Mouse (Mus musculus) CH12.LX (cell line): ENCODE data around the gene Zfp787.

Experiments used
- CTCF ChIP-seq, 2 experiments: IDR thresholded peaks in 1 of 2; conservative IDR thresholded peaks in 1 of 2; 2 replicates each; pipeline ENCODE4 v1.5.1; 2011 to 2012; ENCODE audit warnings: low read depth in 2 of 2, low read length in 2 of 2, improper control_type of control experiment in 1 of 2, inconsistent platforms in 1 of 2, mild to moderate bottlenecking in 1 of 2, moderate library complexity in 1 of 2
- E2F4 ChIP-seq: IDR thresholded peaks from 2 replicates; pipeline ENCODE4 v1.6.1; 2011; ENCODE audit warnings: low read depth, low read length, improper control_type of control experiment; ENCODE audit not compliant: insufficient replicate concordance
- EP300 ChIP-seq: IDR thresholded peaks from 2 replicates; pipeline ENCODE4 v1.6.1; 2011; ENCODE audit warnings: low read length, improper control_type of control experiment
- IRF4 ChIP-seq: IDR thresholded peaks from 2 replicates; pipeline ENCODE4 v1.6.1; 2014; ENCODE audit warnings: low read depth, mild to moderate bottlenecking, inconsistent platforms, low read length, improper control_type of control experiment
- NRF1 ChIP-seq: IDR thresholded peaks from 2 replicates; pipeline ENCODE4 v1.6.1; 2014; ENCODE audit warnings: low read depth, mild to moderate bottlenecking, inconsistent platforms, low read length, improper control_type of control experiment, moderate library complexity
- POLR2A ChIP-seq: IDR thresholded peaks from 2 replicates; pipeline ENCODE4 v1.6.1; 2011; ENCODE audit warnings: low read depth, mild to moderate bottlenecking, improper control_type of control experiment, low read length
- POLR2AphosphoS2 ChIP-seq: IDR thresholded peaks from 2 replicates; pipeline ENCODE4 v1.6.1; 2011; ENCODE audit warnings: low read depth, low read length, improper control_type of control experiment
- RAD21 ChIP-seq: IDR thresholded peaks from 2 replicates; pipeline ENCODE4 v1.6.1; 2011; ENCODE audit warnings: low read depth, mild to moderate bottlenecking, low read length, improper control_type of control experiment, moderate library complexity
- SIN3A ChIP-seq: IDR thresholded peaks from 2 replicates; pipeline ENCODE4 v1.6.1; 2012; ENCODE audit warnings: low read length, improper control_type of control experiment, inconsistent platforms
- ZC3H11A ChIP-seq: IDR thresholded peaks from 2 replicates; pipeline ENCODE4 v1.6.1; 2012; ENCODE audit warnings: low read depth, mild to moderate bottlenecking, inconsistent platforms, low read length, improper control_type of control experiment
- ZMIZ1 ChIP-seq: IDR thresholded peaks from 2 replicates; pipeline ENCODE4 v1.6.1; 2012; ENCODE audit warnings: low read depth, mild to moderate bottlenecking, inconsistent platforms, low read length, improper control_type of control experiment
- ZNF384 ChIP-seq: IDR thresholded peaks from 2 replicates; pipeline ENCODE4 v1.6.1; 2012; ENCODE audit warnings: low read depth, low read length, improper control_type of control experiment, inconsistent platforms

- TF ChIP-seq CTCF (conservative IDR thresholded peaks at IDR 0.05 in 1 of 2, IDR thresholded peaks at IDR 0.05 in 1 of 2; ENCODE audit: low read depth in 2 of 2, low read length in 2 of 2) = no peak
- no peak for TF ChIP-seq ZC3H11A
- TF ChIP-seq RAD21 = no peak
- no peak for TF ChIP-seq IRF4
- TF ChIP-seq E2F4 = no peak
- TF ChIP-seq SIN3A = no peak
- no peak for TF ChIP-seq EP300
- TF ChIP-seq ZNF384 = no peak
- TF ChIP-seq POLR2A = no peak
- TF ChIP-seq ZMIZ1 = no peak
- no peak for TF ChIP-seq POLR2AphosphoS2
- TF ChIP-seq NRF1 = no peak
These were observed 30.4 kb upstream of the Zfp787 start for GRCm38 (mm10) chr7:6186176-6186575.
